Mouse (Mus musculus) 3134 (cell line): Measurements from ENCODE around the gene Rbm38.

ENCODE experiments used
- DNase-seq: peaks from one replicate; pipeline ENCODE4 v3.0.0-alpha.2; 2011; ENCODE audit warnings: low spot score; ENCODE audit not compliant: insufficient read length; ENCODE audit errors: extremely low read depth

The Rbm38 gene

GRCm38 (mm10) chr2:173035653-173036052 is 15.4 kb downstream of the Rbm38 start:
- no peak for DNase-seq

- no peak for DNase-seq
Observed at GRCm38 (mm10) chr2:173036055-173036454, 15.8 kb downstream of the Rbm38 start.

GRCm38 (mm10) chr2:173036611-173037010 is 16.3 kb downstream of the Rbm38 start:
- DNase-seq, result no peak

- DNase-seq, result no peak
Observed at GRCm38 (mm10) chr2:173037347-173037746, 17.0 kb downstream of the Rbm38 start.

- no peak for DNase-seq
Observed at GRCm38 (mm10) chr2:173037827-173038607, 17.7 kb downstream of the Rbm38 start.

- DNase-seq, result no peak
Observed at GRCm38 (mm10) chr2:173039041-173039440, 18.7 kb downstream of the Rbm38 start.

- DNase-seq, result no peak
Observed at GRCm38 (mm10) chr2:173040803-173041202, 20.5 kb downstream of the Rbm38 start.

GRCm38 (mm10) chr2:173041242-173041641 is 20.9 kb downstream of the Rbm38 start:
- no peak for DNase-seq

GRCm38 (mm10) chr2:173041893-173042292 is 21.6 kb downstream of the Rbm38 start:
- DNase-seq, result no peak

- DNase-seq, result no peak
Observed at GRCm38 (mm10) chr2:173042504-173043162, 22.3 kb downstream of the Rbm38 start.

- DNase-seq, result peak; percentile 78
Observed at GRCm38 (mm10) chr2:173044198-173044970, 24.1 kb downstream of the Rbm38 start.

- no peak for DNase-seq
Observed at GRCm38 (mm10) chr2:173046582-173047297, 26.4 kb downstream of the Rbm38 start.

GRCm38 (mm10) chr2:173047471-173047870 is 27.2 kb downstream of the Rbm38 start:
- no peak for DNase-seq

GRCm38 (mm10) chr2:173048041-173048745 is 27.9 kb downstream of the Rbm38 start:
- DNase-seq, result no peak

- no peak for DNase-seq
Observed at GRCm38 (mm10) chr2:173049231-173049630, 28.9 kb downstream of the Rbm38 start.

- DNase-seq, result no peak
Observed at GRCm38 (mm10) chr2:173049817-173050216, 29.5 kb downstream of the Rbm38 start.

GRCm38 (mm10) chr2:173050604-173051382 is 30.5 kb downstream of the Rbm38 start:
- DNase-seq, result no peak

- no peak for DNase-seq
Observed at GRCm38 (mm10) chr2:173052881-173053280, 32.6 kb downstream of the Rbm38 start.

- DNase-seq, result no peak
Observed at GRCm38 (mm10) chr2:173053846-173054245, 33.5 kb downstream of the Rbm38 start.
